Mouse (Mus musculus) bone marrow macrophage, adult 2 months (primary cell): ENCODE measurements around the gene Tal1. TPM values are rescaled to one million over a fixed set of nuclear protein-coding genes. Genes with fewer than 3 reads are reported as not detected.

Source experiments
- H3K27ac ChIP-seq: 2 replicates; pipeline ENCODE4 v1.5.1; 2012; ENCODE audit warnings: low read depth, low read length; ENCODE audit not compliant: insufficient read depth
- H3K4me1 ChIP-seq: 2 replicates; pipeline ENCODE4 v1.6.1; 2012; ENCODE audit warnings: low read length; ENCODE audit not compliant: control insufficient read depth, insufficient read depth
- H3K4me3 ChIP-seq: 2 replicates; pipeline ENCODE4 v1.5.1; 2012; ENCODE audit warnings: mild to moderate bottlenecking, low read length, moderate library complexity; ENCODE audit not compliant: insufficient read depth
- CTCF ChIP-seq: IDR thresholded peaks from 2 replicates; pipeline ENCODE4 v1.5.1; 2012; ENCODE audit warnings: low read depth, mild to moderate bottlenecking, low read length, moderate library complexity
- POLR2A ChIP-seq: IDR thresholded peaks from 2 replicates; pipeline ENCODE4 v1.6.1; 2012; ENCODE audit warnings: mild to moderate bottlenecking, low read depth, low read length, borderline replicate concordance
- polyA plus RNA-seq: library from polyadenylated mRNA; stranded (reverse); fragments of >200 nt; gene quantifications from 2 replicates; pipeline ENCODE4 v1.2.4, GENCODE M21; 2012; ENCODE audit not compliant: missing spikeins, insufficient read depth, insufficient read length

Gene Tal1
- polyA plus RNA-seq, 1 experiment, result 4.4 TPM

GRCm38 (mm10) chr4:115103510-115103909 lies 47.3 kb downstream of the Tal1 start:
- no peak overlapping the region for H3K4me3 ChIP-seq
- TF ChIP-seq CTCF, result no peak
- no peak for TF ChIP-seq POLR2A
- H3K27ac ChIP-seq, result no peak overlapping the region
- peaks cover 9% of the 10 kb centered on the region for H3K4me1 ChIP-seq

GRCm38 (mm10) chr4:115111167-115111566 lies 54.9 kb downstream of the Tal1 start:
- Histone ChIP-seq H3K4me3 (no peak overlapping the region), H3K27ac (no peak overlapping the region), H3K4me1 (no peaks in the 10 kb centered on the region)
- no peak for TF ChIP-seq CTCF
- no peak for TF ChIP-seq POLR2A

GRCm38 (mm10) chr4:115113266-115113665 lies 57.0 kb downstream of the Tal1 start:
- no peak overlapping the region for H3K27ac ChIP-seq
- no peak overlapping the region for H3K4me3 ChIP-seq
- TF ChIP-seq CTCF, result no peak
- no peak for TF ChIP-seq POLR2A
- no peaks in the 10 kb centered on the region for H3K4me1 ChIP-seq

- Histone ChIP-seq H3K4me1 (no peaks in the 10 kb centered on the region), H3K4me3 (no peak overlapping the region), H3K27ac (no peak overlapping the region)
- no peak for TF ChIP-seq CTCF
- no peak for TF ChIP-seq POLR2A
Observed at GRCm38 (mm10) chr4:115119642-115120041, 63.4 kb downstream of the Tal1 start.

- Histone ChIP-seq H3K27ac (no peak overlapping the region), H3K4me1 (no peaks in the 10 kb centered on the region), H3K4me3 (no peak overlapping the region)
- TF ChIP-seq POLR2A, result no peak
- TF ChIP-seq CTCF, result no peak
Observed at GRCm38 (mm10) chr4:115121162-115121561, 64.9 kb downstream of the Tal1 start.

Other genes starting within 250 kb of the Tal1 start
- gene Gm12830, start 234.7 kb upstream of the Tal1 start, polyA plus RNA-seq, result not detected in 2 replicates
- 0.72 and 0.98 TPM in 2 replicates for gene Foxd2, start 147.6 kb upstream of the Tal1 start, polyA plus RNA-seq
- gene Foxe3, start 130.4 kb upstream of the Tal1 start, polyA plus RNA-seq, result not detected in 2 replicates
- gene Cmpk1, start 69.2 kb upstream of the Tal1 start, polyA plus RNA-seq, result 143 and 149 TPM in 2 replicates
- gene Stil, start 56.3 kb upstream of the Tal1 start, polyA plus RNA-seq, result 8.1 and 9.5 TPM in 2 replicates
- 1.5 and 2.0 TPM in 2 replicates for gene Pdzk1ip1, start 32.3 kb downstream of the Tal1 start, polyA plus RNA-seq
- gene Cyp4x1, start 77.9 kb downstream of the Tal1 start, polyA plus RNA-seq, result not detected in 2 replicates
- gene Cyp4a29, start 185.7 kb downstream of the Tal1 start, polyA plus RNA-seq, result not detected in 2 replicates
- gene Cyp4a12a, start 242.6 kb downstream of the Tal1 start, polyA plus RNA-seq, result not detected in 2 replicates